Mouse (Mus musculus) CD4-positive, CD25-positive, alpha-beta regulatory T cell, adult 4 months (primary cell): Measurements from ENCODE around the gene Ivd. TPM values are rescaled to one million over a fixed set of nuclear protein-coding genes. Genes with fewer than 3 reads are reported as not detected.

Source experiments
- ATAC-seq: one replicate; pipeline ENCODE4 v1.8.0; 2017
- polyA plus RNA-seq, 2 experiments: library from polyadenylated mRNA; unstranded; fragments of 100-300 nt; shearing (Covaris generic); gene quantifications; one replicate each; pipeline ENCODE4 v1.2.1; 2017

Ivd gene
- polyA plus RNA-seq, 2 experiments from 2014 or later: 45.7 to 58.8 TPM

DNA sequence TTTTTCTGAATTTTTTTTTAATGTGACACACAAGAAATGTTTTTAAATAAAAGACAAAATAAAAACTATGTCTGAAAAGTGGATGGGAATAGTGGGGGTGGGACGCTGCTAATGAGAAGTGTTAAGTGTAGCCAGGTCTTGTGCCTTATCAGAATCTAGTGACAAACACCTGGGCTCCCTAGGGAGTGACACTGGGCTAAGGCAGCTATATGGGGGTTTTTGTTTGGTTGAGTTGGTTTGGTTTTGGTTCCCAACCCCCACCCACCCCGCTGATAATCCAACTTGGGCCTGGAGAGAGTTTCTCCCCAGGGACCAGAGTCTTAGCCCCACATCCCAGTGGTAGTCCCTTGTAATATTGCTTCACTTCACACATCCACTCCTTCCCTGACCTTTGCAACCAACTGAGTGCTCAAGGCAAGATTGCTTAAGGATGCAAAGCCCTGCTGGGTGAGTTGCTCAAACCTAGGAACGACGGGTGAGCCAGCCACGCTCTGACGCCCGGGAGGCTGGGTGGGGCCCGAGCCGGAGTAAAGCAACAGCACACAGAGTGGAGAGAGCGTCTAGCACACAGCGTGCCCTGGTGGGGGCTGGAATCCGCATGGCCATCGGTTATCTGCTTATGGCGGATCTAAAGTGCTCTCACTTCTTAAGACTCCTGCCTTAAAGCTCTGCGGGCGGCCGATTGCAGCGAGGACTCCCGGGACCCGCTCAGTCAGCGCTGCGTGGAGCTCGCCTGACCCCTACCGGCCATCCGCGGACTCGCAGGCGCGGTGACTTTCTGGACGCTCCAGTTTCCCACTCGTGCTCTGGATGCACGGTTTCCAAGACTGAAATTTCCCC, 21.3 kb downstream of the Ivd start:
- ATAC-seq: peak; percentile 93

DNA sequence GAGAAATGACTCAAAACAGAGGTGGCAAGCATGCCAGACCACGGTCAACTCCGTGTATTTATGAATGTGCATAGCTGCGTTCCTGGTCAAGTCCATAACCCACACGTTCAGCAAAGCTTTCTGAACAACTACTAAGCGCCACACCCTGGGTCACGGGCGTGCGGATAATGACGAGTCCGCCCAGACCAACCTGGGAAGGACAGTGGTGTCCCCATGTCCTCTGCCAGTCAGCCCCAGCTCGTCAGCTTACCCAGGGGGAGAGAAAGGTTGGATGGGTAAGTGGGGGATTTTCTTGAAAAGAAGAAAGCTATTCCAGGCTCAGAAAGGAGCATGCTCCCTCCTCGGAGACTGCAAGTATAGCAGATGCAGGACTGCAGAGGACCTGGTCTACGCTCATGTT, 25.7 kb downstream of the Ivd start:
- no peak for ATAC-seq

DNA sequence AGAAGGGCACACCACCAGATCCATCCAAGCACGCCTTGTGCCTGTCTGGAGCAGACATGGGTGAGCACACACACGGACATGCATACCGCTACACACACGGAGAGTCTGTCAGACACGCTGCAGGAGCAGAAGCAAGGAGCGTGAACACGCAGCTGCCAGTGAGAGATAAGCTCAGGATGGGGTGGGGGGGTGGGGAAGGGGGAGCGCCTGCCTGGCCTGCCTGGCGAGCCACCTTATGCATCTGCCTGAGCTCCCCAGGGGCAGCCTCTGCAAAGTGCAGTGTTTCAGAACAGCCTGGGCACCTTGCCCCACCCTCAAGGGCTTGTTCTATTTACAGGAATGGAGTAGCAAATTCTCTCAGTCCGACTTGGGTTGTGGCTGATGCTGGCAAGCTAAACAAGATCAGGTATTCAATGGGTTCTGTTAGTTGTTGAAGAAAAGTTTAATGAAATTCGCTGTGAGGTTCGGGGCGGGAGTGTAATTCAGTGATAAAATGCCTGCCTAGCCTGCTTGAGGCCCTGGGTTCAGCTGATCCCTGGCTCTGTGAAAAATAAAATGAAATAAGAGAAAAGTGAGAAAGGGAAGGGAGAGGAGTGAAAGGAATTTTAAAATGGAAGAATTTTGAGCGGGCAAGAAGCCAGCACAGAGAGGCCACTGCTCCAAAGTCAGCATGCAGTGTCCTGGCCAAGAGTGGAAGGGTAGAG, 26.2 kb downstream of the Ivd start:
- ATAC-seq: no peak

DNA sequence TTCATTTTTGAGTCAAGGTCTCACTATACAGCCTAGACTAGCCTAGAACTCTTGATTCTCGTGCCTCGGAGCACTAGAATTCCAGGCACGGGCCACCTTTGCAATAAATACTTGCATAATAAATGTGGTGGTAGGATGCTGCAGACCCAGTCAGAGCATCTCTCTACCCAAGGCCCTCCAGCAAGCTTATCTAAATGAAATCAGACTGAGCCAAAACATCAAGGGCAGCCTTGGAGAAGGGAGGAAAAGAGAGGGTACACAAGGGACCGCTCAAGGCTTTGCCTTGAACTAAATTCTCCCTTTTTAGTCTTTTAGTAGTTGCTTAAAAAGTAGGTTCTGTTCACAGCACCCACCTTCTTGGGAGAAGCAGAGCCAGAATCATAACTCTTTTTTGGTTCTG, 29.4 kb downstream of the Ivd start:
- no peak for ATAC-seq

DNA sequence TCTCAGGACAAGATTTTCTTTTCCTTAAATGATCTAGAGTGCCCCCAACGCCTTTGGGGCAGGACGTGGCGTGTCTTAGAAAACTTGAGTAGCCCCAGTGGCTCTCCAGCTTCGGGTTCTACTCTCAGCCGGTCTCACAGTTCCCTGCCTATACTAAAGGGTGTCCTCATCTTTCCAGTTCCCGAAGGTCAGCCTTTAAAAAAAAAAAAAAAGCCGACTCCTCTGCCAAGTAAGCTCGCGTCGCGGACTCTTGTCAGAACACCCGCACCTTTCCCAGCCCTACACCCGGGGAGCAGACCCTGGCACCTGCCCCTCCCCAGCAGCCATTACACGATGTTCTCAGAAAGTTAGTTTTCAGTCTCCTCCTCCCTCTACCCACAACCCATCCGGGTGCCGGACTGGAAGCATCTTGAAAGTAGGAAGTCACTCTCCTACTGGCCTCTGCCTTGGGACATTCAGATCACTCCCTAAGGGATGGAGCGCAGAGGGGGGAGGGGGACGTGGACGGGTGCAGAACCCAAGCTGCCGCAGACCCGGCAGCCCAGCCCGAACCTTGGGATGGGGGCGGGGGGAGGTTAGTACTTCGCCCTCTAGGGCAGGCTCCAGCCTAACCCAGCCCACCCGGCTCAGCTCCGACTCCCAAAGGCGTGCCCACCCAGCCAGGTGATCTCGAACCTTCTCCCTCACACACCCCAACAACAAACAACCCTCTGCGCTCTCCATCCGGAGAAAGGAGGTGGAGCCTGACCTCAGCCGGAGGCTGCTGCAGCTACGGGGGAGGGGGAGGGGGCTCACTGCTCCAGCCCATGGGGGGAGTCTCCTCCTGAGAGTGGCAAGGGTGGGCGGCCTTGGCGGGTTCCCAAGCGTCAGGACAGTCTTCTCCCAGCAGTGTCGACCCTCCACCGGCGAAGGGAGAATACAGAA, 34.5 kb downstream of the Ivd start:
- ATAC-seq: peak; percentile 61

DNA sequence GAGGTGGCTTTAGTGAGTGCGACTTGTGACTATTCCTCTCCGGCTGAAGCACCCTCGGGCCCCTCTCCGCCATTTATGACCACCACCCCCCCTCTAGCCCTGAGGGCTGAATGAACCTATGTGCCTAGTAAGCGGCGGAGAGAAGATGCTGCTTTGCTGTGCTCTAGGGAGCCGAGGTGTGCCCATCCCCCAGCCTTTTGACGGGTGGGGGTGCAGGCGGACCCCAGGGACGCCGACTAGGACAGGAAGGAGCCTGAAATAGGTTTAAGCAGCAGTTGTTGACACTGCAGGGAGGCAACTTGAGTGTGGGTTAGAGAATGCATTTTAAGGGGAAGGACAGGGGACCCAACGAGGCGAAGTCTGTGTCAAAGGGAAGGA, 35.1 kb downstream of the Ivd start:
- peak; percentile 9 for ATAC-seq

DNA sequence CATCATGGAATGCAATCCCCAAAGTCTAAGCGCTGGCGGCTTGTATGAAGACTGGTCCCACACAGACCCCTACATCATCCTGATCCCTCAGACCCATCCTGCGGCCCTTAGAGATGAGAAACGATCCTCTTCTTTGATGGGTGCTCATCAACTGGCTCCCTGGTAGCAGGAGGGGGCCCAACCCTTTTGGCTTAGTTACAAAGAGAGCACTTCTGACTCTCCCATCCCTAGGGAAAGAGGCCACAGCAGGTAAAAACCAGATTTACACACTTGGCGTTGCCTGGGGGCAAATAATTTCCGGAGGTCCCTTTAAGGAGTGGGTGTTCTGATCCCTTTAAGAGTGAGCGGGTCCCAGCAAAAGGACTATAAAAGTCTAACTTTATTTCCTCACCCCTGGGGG, 35.6 kb downstream of the Ivd start:
- no peak for ATAC-seq

DNA sequence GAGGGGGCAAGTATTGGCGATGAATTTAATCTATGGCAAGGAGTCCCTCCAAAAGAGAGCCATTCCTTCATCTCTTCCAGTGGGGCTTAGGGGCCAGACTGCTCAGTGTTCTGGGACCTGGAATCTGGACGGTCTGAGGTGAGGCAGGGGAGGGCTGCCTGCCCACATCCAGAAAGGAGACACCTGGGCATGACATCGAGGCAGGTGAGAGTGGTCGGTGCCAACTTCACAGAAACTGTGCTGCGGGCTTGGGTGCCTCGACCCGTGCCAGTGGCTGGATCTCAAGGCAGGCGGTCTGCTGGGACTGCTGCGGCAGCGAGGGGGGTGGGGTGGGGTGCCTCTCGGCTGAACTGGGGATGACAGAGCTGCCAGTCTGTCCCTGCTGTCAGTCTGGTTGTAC, 36.1 kb downstream of the Ivd start:
- no peak for ATAC-seq

DNA sequence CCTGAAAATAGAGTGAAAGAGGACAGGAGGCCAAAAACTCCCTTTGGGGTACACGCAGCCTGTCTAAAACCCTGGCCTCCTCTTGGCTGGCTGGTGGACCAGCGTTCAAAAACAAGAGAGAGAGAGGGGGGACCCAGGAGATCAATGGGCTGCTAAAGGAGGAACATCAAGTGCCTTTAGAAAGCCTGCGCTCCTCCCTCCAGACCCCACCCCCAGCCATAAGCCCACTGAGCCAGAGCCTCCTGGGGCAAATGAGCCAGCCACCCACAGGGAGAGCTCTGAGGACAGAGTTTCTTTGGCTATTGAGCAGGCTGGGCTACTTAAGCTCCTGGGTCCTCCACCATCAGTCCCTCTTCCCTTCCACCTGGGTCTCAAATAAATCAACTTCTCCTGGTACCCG, 37.0 kb downstream of the Ivd start:
- no peak for ATAC-seq

DNA sequence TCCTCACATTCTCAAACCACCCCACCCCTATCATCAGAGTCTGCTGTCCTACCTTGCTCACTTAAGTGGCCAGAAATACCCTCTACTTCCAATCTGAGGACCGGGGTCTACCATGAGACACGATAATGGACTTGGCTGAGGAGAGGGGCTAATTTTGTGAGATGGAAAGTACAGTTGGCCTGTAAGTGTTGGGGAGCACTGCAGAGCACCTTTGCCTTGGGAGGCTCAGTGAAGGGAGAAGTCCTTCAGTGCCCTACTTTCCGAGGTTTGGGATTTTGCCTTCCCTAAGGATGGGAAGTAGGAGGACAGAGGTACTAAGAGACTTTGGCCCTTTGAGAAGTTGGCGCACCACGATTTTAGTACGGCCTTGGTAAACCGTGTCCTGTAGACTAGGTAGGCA, 37.6 kb downstream of the Ivd start:
- no peak for ATAC-seq

DNA sequence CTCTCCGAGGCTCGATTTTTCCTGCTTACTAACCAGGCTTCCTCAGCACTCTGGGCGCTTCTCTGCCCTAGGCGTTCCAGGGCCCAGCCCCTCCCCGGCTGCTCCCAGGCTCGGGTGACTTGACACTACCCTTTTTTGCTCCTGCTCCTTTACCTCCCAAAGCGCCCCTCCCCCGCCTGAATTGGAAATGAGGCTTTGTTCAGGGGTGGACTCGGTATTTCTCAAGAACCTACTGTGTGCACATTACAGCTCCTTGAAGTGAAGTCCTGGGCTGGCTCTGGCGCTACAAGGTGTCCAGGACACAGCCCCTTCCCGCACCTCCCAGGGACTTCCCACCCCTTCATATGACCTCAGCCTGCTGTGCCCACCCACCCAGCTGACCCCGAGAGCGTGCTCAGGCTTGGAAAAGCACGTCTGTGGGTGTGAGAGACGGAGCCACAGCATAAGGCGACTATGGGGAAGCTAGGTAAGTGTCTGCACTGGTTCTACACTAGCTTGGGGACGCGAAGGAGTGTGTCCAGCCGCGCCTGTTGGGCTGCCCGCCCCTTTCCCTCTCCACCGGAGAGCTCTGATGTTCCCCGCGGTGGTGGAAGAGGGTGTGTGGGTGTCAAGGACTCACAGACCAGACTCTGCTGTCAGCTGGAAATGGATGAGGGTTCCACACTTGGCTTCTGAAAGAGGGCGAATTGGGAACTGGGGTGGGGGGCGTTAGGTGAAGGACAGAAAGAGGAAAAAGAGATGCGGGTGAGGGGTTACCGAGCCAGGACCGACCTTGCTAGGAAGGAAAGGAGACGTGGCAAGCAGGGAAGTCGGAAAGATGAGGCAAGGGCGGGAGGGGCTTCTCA, 38.4 kb downstream of the Ivd start, which contains the start of gene Bahd1:
Gene Bahd1 (plus strand): TSS at position 397 of the 845 bp plus-strand sequence.
- no peak for ATAC-seq

DNA sequence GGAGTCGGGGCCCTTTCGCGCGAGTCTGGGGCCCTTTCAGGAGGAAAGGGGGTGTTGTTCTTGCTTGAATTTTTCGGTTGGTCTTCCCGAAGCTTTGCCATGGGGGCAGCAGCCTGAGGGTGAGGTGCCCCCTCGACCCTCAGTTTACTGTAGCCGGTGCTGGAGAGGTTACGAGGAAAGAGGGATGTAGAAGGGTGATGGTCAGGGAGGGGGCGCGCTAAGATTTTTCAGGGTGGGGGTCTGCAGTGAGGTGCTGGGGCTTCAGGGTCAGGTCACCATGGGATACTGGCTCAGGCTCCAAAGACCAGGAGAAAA, 39.0 kb downstream of the Ivd start:
- no peak for ATAC-seq

DNA sequence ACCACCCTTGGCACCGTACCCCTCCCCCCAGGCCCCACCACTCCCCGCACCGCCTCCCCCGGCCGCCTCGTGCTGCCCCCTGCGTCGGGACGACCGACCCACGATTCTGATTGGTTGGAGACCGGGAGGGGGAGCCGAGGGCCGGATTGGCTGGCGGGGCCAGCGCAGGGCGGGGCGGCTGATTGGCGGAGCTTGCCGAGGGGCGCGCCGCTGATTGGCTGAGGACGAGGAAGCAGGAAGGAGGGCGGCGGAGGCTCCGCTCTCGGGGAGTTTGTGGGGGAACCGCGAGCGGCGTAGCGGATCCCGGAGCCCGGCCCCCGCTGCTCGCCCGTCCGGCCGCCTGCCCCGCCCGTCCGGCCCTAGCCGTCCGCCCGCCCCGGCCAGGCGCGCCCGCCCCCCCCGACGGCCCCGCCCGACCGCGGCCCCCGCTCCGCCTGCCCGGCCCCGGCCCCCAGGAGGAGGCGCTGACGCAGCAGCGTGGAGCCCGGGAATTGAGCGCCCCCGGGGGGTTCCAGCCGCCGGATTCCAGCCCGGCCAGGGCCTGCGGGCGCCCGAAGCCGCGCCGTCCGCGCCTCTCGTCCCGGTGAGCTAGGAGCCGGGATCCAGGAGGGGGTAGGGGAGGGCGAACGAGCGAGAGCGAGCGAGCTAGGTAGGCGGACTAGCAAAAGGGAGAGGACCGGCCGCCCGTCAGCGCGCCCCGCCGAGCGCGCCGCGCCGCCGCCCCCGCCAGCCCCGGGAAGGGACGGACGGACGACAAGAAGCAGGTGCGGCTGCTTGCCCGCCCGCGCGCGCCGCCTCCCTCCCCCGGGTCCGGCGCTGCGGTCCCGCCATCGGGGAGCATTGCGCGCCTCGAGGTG, 39.6 kb downstream of the Ivd start:
- peak; percentile 77 for ATAC-seq

DNA sequence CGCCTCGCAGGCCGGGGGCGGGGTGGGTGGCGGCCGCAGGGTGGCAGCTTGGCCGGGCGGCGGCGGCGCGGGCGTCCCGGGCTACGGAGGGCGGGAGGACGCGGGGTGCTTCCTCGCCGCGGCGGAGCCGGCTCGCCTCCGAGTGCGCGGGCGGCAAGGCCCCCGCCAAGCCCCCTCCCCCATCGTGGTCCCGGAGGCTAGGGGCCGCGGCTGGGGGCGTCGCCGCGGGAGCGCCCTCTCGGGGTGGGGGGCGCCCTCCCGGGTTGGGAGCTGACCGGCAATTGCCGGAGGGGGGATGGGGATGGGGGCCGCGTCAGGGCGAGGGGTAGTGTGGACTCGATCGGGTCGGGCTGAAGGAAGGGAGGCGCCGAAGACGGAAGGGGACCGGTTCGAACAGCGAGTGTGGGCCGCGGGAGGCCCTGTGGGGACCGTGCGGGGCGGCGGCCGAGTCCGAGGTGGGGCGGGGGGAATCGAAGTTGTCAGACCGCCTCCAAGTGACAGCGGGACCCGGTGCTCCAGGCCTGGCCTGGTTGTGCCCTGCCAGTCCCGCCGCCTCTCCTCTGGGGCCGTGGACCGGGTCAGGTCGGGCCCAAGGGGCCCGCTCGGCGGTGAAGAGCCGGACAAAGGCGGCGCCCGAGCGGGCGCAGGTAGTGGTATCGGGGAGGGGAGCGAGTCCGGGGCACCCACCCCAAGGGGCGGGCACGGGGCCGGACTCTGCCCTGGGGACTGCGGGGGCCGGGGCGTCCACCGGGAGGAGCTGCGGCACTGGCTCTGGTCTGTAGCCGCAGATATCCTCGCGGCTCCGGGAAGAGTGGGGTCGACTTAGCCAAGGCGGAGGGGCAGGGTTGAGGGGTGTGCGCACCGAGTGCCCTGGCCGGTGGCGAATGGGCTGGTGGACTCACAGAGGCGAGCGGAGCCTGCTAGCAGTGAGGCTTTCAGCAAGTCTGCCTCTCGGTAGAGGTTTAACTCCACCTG, 40.6 kb downstream of the Ivd start:
- ATAC-seq: no peak

DNA sequence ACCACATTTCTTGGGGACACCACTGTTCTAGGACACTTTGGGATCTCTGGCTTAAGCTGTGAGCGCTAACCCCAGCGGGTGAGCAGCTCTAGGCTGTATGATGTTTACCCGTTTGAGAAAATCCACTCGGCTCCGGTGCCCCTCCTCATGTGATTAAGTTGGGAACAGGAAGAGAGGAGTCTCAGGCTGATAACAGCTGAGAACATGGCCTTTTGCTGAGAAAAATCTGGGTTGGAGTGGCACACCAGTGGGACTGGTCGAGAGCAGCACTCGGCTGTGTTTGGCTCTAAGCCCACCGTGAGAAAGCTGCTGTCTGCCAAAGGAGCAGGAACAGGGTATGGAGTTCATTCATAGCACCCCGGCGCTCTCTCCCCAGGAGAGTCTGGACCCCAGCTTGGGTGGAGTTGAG, 41.6 kb downstream of the Ivd start:
- ATAC-seq: no peak

DNA sequence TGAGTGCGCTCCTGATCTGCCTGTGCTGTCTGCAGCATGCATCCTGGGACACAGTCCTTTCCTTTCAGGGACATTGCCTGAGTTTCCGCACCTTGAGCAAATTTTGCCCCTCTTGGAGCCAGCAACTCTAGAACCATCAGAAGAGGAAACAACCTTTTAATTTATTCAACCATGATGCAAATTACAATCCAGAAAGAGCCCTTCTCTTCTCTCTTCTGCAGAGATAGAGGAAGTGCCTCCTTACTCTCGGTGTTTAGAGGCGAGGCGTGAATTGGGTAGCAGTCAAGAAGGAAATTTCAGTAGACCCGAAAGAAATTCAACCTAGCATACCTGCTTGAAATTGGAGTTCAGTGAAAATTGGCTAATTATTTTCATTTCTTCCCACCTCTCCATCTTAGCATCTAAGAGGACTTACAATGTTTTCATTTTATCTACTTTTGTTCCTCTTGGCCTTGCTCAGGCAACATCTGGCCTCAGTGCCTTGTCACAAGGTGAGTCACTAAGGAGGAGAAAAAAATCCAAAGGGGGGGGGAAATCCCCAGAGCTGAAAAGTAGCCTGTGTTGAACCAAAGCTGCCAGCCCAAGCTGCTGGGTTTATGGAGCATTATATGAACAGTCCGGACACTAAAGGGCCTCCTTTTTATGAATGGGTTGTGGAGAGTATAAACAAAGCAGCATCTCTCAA, 43.8 kb downstream of the Ivd start:
- no peak for ATAC-seq

DNA sequence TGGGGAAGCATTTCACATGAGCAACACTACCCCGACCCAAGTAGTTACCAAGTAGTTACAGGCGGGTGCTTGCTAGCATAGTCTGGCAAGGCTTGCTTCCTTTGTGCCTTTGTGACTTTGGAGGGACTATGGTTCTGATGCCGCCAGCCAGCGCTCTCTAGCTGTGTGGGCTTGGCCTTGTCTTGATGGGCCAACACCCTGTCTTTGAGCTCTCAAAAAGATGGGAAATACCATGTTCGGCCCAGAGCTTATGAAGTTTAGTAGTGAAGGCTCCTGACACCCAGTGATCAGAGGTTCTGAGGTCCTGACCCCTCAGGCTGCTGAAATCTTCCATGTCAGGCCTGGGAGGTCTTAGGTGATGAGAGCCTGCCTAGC, 44.4 kb downstream of the Ivd start:
- ATAC-seq: no peak

DNA sequence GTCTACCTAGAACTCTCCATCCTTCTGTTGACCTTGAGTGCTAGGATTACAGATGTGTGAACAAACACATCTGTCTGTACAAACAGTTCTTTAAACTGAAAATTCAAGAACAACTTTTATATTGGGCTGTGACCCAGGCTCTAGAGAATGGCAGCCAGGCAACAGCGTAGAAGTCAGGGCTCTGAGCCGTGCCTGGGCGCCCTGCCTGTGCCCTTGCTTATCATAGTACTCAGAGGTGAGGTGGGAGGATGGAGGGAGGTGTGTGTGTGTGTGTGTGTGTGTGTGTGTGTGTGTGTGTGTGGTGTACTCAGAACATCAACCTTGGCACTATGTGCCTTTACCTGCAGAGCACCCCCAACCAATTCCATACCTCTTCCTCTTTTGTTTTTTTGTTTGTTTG, 46.0 kb downstream of the Ivd start:
- no peak for ATAC-seq

DNA sequence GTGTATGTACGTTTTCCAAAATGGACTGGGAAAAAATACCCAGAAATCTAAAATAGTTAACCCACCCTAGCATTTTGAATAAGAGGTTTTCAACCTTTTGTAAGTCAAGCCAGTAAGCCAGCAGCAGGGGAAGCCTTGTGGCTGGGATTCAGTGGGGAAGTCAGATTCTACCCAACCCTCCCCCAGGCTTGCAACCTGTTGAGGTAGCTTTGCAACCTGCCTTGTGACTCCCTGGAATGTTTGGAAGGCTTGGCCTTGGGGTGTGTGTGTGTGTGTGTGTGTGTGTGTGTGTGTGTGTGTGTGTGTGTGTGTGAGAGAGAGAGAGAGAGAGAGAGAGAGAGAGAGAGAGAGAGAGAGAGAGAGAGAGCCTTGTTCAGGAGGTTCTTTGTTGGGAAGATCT, 47.4 kb downstream of the Ivd start:
- ATAC-seq: no peak
